8 mouse cellular contexts compared by ENCODE assay signal in the genomic region with DNA sequence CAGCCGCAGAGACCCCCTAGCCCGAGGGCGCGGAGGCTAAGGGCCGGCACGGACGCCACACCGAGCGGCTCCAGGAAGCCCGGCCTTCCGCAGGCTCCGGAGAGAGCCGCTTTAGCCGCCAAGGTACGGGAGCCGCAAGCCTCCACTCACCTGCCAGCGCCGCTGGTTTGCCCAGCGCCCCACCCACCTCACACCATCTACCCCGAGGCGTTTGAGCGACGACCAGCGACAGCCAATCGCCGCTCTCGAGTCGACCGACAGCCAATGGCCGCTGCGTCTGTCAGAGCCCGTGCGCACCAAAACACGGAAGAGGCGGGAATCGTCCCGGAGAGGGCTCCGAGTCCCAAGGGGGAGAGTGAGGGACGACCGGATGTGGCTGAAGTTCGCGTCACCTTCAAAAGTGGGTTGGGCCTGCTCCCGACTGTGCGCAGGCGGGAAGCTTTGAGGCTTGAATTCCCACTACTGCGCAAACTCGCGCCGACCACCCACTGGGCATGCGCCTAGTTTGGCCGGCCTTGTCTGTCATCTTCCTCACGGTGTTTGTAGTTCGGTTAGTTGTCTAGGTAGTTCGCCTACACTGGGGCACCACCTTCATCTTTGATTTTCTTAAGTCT. TPM values are rescaled to one million over a fixed set of nuclear protein-coding genes. Genes with fewer than 3 reads are reported as not detected.
DNase-seq lines count a peak whose midpoint lies in the region; ATAC-seq and TF ChIP-seq lines count a peak whose summit lies in the region.

A gene (minus strand): TSS at position 206 of the 614 bp plus-strand sequence.

- peaks cover 5% of the 10 kb centered on the region for H3K36me3 ChIP-seq in ES-E14 (ENCODE audit: control insufficient read depth, insufficient read depth, low read length, poor library complexity, severe bottlenecking)
- peaks cover 22% of the 10 kb centered on the region for H3K36me3 ChIP-seq in forebrain, embryonic 15.5 days

- H3K4me2 ChIP-seq in forebrain, embryonic 15.5 days (replicated peaks): peak within 1 kb of the TSS; percentile 65

- H3K9ac ChIP-seq in ES-E14 (ENCODE audit: insufficient read depth, low read depth, low read length, poor library complexity, severe bottlenecking): peak within 1 kb of the TSS; percentile 94
- peak within 1 kb of the TSS; percentile 91 for H3K9ac ChIP-seq in forebrain, embryonic 15.5 days (replicated peaks)

- DNase-seq in ES-E14 (ENCODE audit: low read depth, low spot score): peak; percentile 99
- peak; percentile 99 for DNase-seq in cerebellum, adult 11-12 months
- peak; percentile 99 for DNase-seq in heart, postnatal 25 days (ENCODE audit: low spot score)
- DNase-seq in layer of hippocampus, adult 18-20 months (ENCODE audit: low spot score in 2 of 2): peak; percentile 99
- DNase-seq in lung, adult 2 months: peak; percentile 97
- peak; percentile 99 for DNase-seq in thymus, adult 18-20 months

- H3K4me3 ChIP-seq in ES-E14 (ENCODE audit: insufficient read depth in 1 of 2, low read depth in 1 of 2, low read length in 2 of 2, poor library complexity in 1 of 2, severe bottlenecking in 1 of 2): peak within 1 kb of the TSS; percentile 87 to 93
- H3K4me3 ChIP-seq in forebrain, embryonic 15.5 days: peak within 1 kb of the TSS; percentile 78
- peak within 1 kb of the TSS; percentile 90 for H3K4me3 ChIP-seq in lung, adult 2 months (replicated peaks; ENCODE audit: extremely low read depth, low read depth, low read length)

- under 1% methylated on average over 54 of the region's 54 CpGs for WGBS in forebrain, embryonic 15.5 days
- WGBS in lung, adult 2 months: under 1% methylated on average over 54 of the region's 54 CpGs

- peak within 1 kb of the TSS; percentile 66 for H3K27ac ChIP-seq in ES-E14 (ENCODE audit: insufficient read depth, low read depth, low read length, poor library complexity, severe bottlenecking)
- peak within 1 kb of the TSS; percentile 76 for H3K27ac ChIP-seq in forebrain, embryonic 15.5 days (replicated peaks)

- peak; percentile 88; the same call in 1 of the 2 replicates for TF ChIP-seq POLR2A in lung, adult 2 months (IDR thresholded peaks at IDR 0.05; ENCODE audit: borderline replicate concordance, extremely low read depth, low read depth, low read length)

- peaks cover 6 to 14% of the 10 kb centered on the region in 2 experiments for H3K4me1 ChIP-seq in ES-E14 (ENCODE audit: control insufficient read depth in 2 of 2, insufficient read depth in 2 of 2, low read length in 2 of 2, poor library complexity in 1 of 2)
- peaks cover 13% of the 10 kb centered on the region for H3K4me1 ChIP-seq in forebrain, embryonic 15.5 days
- H3K4me1 ChIP-seq in lung, adult 2 months (ENCODE audit: control insufficient read depth, insufficient read depth, low read length): no peaks in the 10 kb centered on the region; the same call in 1 of the 2 replicates

- no peak for TF ChIP-seq CTCF in lung, adult 2 months (IDR thresholded peaks at IDR 0.05; ENCODE audit: insufficient read depth, low read length)

- ATAC-seq in forebrain, embryonic 15.5 days (replicated peaks): peak; percentile 99
- peak; percentile 96 for ATAC-seq in neutrophil, adult 5-6 weeks (ENCODE audit: extremely low read depth, insufficient number of reproducible peaks, low FRiP score, poor library complexity, severe bottlenecking)

- no peaks in the 10 kb centered on the region for H3K27me3 ChIP-seq in forebrain, embryonic 15.5 days

- in situ Hi-C loops in ES-E14 (cut with MboI; ENCODE audit: low sequenced_read_pairs in 2 of 2, unreplicated experiment in 2 of 2): no loop called here

- no peaks in the 10 kb centered on the region for H3K9me3 ChIP-seq in ES-E14 (ENCODE audit: control insufficient read depth, insufficient read depth, low read depth, low read length)
- no peaks in the 10 kb centered on the region for H3K9me3 ChIP-seq in forebrain, embryonic 15.5 days

- intact Hi-C loops in heart, postnatal 25 days (cut with DNase I): loop anchor here (2.0 kb wide), 1 partner anchor 21 kb away; a partner anchor contains a TSS

TF ChIP-seq in ES-E14, 5 proteins besides CTCF, POLR2A, EP300 and RAD21:
- no peak for TF ChIP-seq ZNF384 (IDR thresholded peaks at IDR 0.05; ENCODE audit: low read depth, low read length)
- peak; percentile 69 for TF ChIP-seq HCFC1 (IDR thresholded peaks at IDR 0.05; ENCODE audit: borderline replicate concordance, insufficient read depth, low read length)
- no peak for TF ChIP-seq CHD2 (IDR thresholded peaks at IDR 0.05; ENCODE audit: low read depth, low read length)

RNA-seq across cellular contexts. Expression of the gene that starts here (rescaled TPM):
- total RNA-seq in ES-E14 (2012; rRNA removed): 29.1 and 38.3 TPM in 2 replicates
- polyA plus RNA-seq in forebrain, embryonic 15.5 days (2015; fragmentation: Nextera tagmentation; extraction: Ambion mirVana): 33.4 and 35.4 TPM in 2 replicates
- 10 to 100 TPM in 1 of 2 experiments, 1 to 10 TPM in 1; 7.9 to 12.7 TPM for total RNA-seq in heart, postnatal 25 days (2021)
- 10 to 100 TPM; 30.0 to 30.6 TPM for total RNA-seq in layer of hippocampus, adult 18-20 months (2021)
- polyA plus RNA-seq in lung, adult 2 months (2012; rRNA removed): 16.9 and 21.3 TPM in 2 replicates
- total RNA-seq in neutrophil, adult 5-6 weeks (2017): 32.0 and 46.7 TPM in 2 replicates

Comparison
In these comparisons a context has a peak if more than half of its experiments do, and no peak if none do; other contexts are left out.
1. Peak in every context shown above with its lines: DNase-seq, ATAC-seq, H3K4me3 ChIP-seq and H3K27ac ChIP-seq.